Mouse (Mus musculus) cerebellum, adult 11-12 months (tissue): ENCODE results near the gene Zfyve27.

Experiments used
- DNase-seq: peaks from one replicate; pipeline ENCODE4 v3.0.0; 2022

Gene Zfyve27

DNA sequence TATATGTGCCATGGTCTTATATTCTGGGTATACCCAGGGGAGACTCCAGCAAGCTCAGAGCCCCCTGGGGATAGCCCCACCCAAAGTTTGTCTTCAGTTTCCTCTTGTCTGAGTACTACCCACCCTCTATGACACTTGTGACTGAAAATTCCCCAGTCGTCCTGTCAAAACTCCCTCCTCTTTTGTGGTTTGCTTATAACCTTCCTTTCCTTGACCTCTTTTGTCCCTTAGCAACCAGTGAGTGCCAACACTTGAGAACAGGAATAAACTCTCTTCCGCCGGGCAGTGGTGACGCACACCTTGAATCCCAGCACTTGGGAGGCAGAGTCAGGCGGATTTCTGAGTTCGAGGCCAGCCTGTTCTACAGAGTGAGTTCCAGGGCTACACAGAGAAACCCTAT, 19.7 kb upstream of the Zfyve27 start:
- no peak for DNase-seq

DNA sequence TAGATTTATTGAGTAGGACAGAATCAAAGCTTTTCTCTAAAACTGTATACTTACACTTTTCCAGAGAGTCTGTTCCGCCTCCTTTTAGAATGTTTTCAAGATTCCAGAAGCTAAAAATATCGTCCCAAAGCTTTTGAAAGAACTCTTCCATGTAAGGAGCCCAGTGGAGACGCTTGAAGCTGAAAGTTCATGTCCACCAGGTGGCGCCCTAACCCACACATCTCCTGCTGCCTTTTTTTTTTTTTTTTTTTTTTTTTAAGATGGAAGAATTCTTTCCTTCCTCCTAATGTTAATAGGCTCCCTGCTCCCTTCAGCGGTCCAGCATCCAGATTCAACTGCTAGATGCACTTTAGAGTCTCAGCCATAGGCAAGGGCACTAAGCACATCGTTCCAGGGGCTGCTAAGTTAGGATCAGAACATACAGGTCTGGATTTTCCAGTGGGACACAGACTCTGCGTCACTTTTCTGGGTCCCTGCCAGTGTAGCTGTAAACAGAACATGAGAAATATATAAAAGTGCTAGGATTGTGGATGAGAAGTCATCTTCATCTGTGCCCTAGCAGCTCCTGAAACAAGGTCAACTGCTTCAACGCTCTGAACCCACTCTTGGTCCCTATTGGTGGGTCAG, 19.1 kb upstream of the Zfyve27 start:
- peak; percentile 66 for DNase-seq

DNA sequence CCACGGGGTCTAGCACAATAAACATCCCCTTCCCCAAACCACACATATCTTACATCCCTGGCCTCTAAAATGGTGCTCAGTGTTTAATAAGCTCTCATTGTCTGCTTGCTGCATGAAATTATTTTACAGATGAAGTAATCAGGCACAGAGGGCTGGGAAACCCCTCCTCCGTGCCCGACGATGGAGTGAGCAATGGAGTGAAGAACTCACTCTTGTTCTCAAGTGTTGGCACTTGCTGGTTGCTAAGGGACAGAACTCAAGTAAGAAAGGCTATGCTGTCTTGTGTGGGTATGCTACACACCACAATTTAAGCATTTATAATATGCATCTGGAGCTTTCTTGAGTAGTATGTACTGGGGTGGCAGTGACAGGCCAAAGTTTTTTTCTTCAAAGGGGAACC, 18.5 kb upstream of the Zfyve27 start:
- DNase-seq, result no peak

DNA sequence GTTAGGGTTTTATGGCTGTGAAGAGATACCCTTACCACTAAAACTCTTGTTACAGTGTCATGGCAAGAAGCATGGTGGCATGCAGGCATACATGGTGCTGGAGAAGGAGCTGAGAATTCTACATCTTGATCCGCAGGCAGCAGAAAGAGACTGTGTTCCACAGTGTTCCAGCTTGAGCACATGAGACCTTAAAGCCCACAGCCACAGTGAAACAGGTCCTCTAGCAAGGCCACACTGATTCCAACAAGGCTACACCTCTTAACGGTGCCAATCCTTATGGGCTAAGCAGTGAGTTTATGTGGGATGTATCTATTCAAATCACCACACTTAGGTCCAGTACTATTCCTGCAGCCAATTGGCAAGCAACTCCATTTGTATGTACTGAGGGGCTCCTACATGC, 18.0 kb upstream of the Zfyve27 start:
- DNase-seq, result no peak

DNA sequence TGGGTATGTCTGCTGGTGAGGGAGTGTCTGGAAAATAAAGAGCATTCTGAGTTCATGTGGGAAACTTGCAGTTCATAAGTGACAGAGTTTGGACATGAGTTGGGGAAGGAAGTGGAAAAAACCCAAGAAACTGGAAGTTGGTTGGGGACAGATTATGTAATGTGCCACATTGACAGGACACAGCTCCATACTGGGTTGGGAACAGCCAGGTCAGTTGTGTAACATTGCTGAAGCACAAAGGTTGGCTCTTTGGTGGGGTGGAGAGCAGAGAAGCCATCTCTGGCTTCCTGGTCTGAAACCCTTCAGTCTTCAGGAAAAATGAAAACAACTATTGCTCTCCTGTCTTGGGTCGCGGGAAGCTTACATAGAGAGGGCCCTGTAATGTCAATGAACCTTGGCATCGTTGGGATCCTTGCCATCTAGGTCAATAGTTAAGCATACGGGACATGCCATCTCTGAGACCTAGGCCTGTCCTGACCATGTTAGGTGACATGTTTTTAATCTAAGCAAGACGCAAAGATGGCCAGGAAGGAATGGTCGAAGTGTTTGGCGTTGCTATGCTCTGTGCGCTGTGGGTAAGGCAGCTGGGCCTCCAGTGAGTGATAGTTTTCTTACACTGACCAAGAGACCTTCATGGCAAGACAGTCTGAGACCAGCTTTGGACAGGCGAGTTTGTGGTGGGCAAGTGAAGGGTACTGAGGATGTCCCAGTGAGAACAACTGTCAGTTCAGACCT, 17.3 kb upstream of the Zfyve27 start:
- DNase-seq, result peak; percentile 29

DNA sequence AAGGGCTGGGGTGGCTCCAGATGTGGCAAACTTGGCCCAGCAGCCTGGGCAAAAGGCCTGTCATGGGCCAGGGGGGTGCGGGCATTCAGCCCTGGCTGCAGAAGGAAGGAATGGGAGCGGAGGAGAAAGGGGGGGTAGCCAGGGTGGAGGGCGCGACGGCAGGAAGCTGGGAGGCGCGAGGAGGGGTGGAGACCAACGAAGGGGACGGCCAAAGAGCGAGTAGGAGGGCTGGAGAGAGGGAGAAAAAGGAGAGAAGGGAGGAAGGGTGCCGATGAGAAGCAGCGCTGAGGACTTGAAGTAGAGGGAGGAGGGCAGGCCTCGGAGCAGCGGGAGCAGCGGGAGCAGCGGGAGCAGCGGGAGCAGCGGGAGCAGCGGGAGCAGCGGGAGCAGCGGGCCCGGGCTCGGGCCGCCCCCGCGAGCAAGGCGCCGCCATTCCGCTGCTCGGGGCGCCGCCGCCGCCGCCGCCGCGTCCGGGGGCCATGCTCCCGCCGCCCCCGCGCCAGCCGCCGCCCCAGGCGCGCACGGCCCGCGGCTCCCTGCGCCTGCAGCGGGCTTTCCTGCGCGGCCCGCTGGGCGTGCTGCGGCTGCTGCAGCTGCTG, 16.5 kb upstream of the Zfyve27 start, which contains the start of gene Marveld1:
Gene Marveld1 (plus strand): TSS at position 231 of the 599 bp plus-strand sequence.
- DNase-seq, result peak; percentile 65

DNA sequence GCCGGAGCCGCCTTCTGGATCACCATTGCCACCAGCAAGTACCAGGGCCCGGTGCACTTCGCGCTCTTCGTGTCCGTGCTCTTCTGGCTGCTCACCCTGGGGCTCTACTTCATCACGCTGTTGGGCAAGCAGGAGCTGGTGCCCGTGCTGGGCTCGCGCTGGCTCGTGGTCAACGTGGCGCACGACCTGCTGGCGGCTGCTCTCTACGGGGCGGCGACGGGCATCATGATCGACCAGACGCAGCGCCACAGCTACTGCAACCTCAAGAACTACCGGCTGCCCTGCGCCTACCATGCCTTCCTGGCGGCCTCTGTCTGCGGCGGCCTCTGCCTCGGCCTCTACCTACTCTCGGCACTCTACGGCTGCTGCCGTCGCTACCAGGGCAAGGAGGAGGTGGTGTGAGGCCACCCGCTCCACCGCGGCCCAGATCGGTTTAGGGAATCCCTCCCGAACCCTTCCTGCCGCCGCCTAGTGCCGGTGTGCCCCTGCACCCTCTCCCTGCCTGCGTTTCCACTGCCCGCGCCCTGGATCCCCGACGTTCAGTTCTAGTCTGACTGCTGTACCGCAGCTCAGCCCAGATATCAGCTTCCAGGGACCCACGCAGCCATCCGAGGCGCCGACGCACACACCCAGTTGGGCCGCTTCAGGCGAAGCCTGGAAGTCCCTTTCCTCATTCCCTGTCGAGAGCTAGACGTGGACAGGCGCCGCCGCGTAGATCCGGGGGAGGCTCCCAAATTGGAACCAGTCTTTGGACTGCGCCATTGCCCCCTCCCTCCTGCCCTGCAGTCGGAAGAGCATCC, 15.8 kb upstream of the Zfyve27 start:
- peak; percentile 79 for DNase-seq

DNA sequence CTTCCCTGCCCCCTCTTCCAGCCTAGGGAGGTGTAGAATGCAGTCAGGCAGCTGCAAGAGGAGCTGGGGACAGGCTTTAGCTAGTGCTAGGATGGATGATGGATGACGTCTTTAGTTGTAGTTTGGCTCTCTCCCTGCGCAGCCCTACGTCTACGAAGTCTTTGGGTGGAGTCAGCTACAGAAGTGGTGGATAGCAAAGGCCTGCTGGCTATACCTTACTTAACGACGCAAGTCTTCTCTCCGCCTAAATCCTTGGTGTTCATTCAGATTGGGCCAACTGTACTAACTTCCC, 15.2 kb upstream of the Zfyve27 start:
- peak; percentile 35 for DNase-seq

DNA sequence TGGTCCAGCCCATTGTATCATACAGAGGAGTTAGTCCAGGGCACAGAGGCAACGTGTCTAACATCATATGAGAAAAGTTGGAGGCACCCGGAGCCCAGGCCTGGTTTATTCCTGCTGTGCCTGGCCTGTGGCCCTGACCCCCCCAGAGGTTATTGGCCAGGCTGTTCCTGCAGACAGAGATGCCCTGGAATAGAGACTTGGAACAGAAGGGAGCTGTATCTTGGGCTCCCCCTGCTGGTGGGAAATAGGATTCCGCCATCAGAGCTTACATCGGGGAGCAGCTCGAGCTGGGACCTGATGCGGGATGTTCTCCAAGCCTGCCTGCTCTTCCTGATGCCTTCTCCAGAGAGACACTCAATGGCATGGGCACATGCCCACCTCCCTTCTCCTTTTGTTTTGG, 11.8 kb upstream of the Zfyve27 start:
- peak; percentile 88 for DNase-seq

DNA sequence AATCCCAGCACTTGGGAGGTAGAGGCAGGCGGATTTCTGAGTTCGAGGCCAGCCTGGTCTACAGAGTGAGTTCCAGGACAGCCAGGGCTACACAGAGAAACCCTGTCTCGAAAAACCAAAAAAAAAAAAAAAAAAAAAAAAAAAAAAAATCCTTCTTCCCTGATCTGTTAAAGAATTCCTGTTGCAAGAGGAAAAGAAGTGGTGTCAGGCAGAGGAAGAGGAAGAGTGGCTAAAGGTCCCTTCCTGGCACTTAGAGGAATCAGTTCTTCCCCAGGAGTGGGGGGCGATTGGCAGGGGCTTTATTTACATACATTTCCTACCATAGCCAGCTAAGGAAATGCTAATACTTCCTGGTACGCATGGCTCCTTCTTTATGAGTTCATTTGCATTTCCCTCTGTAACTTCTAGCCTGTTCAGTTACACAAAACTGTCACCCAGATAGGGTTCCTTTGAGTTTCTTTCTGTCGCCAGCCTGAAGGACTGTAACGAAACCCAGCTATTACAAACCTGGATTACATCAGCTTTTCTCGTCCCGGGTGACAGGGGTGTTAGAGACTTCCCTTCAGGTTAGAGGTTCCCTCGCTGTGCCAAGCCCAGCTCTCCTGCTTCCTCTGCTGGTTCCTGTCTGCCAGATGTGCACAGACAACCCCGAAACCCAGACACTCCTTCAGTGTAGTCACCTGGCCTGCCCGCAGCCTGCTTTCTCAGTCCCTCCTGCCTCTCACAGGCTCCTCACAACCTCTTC, 6.1 kb upstream of the Zfyve27 start:
- DNase-seq, result no peak

DNA sequence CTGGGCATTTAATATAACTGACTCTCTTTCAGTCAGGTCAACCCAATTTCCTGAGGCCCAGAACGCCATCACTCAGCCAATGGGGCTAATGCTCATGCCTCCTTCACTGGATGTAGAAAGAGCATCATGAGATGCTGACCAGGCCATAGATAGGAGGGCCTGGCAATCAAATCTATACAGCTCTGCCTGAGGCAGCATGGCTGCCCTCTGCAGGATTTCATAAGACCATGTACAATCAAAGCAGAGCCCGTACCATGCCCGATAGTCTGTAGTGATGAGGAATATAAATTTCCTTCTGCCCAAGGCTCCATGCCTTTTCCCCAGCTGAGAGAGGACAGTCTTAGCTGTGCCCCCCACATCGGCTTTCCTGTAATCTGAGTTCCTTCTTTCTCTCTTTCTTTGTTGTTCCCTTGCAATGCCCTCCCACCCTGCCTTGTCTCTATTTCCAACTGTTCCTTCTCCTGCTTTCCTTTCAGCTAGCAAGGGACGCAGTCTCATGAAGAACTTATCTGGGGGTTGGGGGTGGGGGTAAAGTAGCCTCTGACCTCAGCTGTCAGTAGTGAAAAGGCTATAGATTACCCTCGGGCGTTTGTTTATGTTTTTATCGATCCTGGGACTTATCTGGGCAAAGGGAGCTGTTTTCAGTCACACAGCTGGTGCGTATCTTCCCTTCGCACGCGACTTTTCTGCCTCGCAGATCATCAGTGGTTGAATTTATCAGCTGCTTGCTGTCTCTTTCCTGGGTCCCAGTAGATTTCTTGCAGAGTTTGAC, 5.3 kb upstream of the Zfyve27 start:
- no peak for DNase-seq

DNA sequence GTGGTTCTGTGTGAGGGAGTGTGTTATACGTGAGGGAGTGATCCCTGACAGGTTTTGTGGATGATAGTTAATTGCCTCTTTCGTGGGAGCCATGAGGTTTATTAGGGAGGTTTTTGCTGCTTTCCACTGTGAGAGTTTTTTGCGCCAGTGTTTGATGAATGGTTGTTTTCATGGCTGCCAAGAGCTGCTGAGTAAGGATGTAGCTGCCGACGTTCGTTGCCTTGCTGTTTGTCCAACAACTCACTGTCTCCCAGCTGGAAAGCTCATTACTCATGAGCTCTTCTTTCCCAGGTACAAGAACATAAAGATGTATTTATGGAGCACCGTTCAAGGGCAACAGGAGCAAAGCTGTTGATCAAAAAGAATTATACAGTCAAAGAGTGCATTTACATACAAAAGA, 437 bp downstream of the Zfyve27 start:
- DNase-seq, result no peak

DNA sequence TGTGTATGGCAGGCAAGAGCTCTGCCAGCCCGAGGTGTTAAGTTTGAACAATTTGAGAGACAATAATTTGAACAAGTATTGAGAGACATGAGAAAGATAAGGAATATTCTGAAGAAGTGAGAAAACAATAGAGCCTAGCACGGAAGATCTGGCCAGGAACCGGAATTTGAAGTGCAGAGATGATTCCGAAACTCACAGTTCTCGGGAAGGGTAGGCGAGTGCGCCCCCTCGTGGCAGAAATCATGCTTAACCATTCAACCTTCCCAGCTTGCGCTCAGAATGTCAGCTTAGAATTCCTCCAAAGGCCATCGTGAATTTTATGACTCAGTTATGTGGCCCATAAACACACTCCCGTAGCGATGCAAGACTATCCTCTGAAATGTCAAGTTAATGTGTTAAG, 2.4 kb downstream of the Zfyve27 start:
- DNase-seq, result peak; percentile 73

DNA sequence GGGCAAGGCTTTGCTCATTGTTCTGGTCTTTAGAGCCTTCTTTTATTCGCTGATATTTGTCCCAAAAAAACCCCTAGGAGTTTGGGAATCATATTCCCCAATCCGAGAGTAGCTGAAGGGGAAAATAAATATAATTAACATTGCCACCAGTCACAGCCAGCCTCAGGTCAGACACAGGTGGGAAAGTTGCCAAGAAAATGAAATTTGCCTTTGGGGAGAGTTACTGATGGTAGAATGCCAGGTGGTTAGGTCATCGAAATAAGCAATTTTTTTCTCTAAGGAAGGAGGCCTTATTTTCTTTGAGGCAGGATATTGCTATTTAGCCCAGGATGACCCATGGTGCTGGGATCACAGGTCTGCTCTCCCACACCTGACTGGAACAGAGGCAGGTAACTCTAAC, 3.0 kb downstream of the Zfyve27 start:
- no peak for DNase-seq

DNA sequence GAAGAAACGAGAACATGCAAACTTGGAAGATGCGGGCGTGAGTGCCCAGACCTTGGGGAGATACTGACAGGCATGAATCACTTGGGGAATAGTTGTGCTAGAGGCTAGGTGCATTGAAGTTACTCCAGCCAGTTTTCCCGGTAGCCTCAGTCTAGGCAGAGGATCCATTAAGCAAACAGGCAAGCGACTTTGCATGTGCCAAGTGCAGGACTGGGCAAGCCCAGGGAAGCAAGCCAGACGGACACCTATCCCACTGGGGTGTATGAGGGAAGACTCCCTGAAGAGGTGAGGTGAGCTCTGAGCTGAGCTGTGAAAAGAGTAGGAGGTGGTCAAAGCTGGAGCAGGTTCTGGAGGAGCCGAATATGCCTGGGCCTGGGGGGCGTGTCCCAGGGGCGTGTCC, 3.7 kb downstream of the Zfyve27 start:
- DNase-seq, result peak; percentile 48

DNA sequence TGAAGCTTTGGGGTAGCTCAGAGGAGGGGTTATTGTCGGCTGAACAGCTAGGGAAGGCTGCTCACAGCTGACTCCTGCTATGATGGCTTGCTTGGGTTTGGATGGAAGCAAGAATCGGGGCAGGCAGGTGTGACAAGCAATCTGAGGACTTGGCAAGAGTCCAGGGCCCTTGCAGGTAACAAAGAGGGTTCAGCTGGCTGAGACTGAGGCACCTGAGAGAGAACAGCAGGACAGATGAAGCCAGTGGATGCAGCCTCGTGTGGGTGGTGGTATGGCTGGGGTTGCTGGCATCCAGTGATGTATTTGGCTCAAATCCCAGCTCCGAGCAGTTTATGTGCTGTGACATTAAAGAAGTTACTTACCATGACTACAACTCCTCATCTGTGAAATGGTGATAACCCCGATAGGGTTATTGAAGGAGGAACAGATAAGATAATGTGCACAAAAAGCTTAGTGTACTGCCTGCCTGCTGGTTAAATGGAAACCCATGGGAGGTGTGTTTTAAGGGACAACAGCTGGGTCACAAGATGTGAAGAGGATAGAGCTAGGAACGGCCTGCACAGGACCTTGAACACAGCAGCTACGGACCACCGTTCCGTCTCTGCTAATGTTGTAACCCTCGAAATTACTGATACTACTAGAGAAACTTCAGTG, 5.7 kb downstream of the Zfyve27 start:
- DNase-seq, result peak; percentile 70

DNA sequence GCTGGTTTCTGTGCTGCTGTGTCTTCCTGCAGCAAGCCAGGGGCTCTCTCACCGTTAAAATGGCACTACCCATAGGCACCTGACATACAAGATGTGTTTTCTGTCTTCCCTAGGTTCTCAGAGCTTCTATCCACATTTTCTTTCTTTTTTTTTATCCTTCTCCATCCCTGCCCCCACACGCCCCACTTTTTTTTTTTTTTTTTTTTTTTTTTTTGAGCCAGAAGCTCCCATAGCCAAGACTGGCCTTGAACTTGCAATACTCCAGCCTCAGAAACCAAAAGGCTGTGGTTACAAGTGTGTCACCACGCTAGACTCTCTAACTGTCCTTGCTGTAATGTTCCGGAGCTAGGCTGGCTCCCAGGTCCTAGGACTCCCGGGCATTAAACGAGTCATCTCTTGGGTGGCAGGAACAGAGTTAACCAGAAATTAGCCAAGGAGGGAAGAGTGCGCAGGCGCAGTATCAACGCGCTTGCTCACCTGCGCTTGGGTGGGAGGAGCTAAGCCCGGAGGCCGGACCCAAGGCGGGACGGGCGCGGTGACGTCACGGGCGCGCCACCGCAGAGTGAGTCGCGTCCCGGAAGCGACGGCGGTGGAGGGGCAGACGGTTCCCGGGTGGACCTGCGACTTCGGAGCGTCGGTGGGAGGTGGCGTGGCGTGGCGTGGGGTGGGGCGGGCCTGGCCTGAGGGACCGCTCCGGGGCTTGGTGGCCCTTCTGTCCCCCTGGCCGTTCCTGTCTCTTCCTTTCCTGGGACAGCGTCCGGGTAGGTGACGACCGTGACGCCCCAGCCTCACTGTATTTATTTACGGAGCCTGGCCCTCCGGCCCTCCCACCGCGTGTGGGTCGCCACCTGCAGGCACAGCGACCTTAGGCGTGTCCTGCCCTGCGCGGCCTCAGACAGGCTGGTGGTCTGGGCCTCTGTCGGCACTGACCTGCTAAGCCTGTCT, 6.5 kb downstream of the Zfyve27 start:
- DNase-seq, result peak; percentile 97

DNA sequence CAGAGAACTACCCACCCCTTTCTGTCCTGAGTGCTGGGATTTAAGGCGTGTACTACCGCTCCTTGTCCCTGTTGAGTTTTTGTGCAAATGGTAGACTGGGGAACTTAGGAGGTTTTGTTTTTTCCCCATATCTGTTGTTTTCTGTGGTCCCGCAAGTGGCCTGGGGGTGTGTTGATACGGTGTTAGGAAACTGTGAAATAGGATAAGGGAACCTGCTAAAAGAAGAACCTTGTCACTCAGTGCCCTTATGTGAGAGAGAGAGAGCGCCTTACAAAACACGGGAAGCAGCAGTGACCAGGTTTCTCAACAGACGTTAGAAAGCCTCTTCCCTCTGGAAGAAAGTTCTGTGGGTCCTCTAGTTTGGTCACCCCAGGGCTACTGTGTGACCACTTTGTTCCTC, 13.1 kb downstream of the Zfyve27 start:
- no peak for DNase-seq

DNA sequence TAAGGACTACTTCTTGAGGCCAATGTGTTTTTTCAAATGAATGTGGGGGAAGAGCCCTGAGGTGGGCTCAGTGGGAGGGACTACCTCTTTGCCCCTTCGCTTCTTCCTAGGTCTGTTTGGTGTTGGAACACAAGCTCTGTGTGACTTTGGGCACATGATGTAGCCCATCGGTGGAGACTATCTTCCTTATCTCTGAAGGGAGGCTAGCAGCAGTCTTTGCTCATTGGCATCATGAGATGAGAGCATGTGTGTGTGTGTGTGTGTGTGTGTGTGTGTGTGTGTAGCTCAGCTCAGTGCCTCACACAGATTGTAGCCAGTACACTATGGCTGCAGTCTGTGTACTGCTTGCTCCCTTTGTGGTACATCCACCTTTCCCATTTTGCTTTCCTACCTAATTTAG, 13.7 kb downstream of the Zfyve27 start:
- DNase-seq, result no peak

DNA sequence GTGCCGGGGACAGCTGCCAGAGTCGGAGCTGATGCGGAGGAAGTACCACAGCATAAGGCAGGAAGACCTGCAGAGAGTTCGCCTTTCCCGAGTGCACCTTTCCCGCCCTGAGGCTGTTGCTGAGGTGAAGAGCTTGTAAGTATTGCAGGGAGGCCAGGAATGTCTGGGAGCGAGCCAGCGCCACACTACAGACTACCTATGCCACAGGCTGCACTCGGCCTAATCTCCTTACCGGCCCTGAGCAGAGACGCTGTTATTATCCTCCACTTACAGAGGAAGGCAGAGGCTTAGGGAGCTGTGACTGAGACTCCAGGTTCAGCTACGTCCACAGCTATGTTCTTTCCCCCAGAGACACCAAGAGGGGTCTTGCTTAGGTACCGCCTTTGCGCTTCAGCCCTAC, 15.6 kb downstream of the Zfyve27 start:
- no peak for DNase-seq
